Mouse (Mus musculus): Measurements from ENCODE around the gene Ccdc171.
"Not testable (repeated sequence)": the region's sequence is repeated elsewhere in the genome, so short reads cannot be mapped to it uniquely, and the experiment has no call there.

Gene Ccdc171

DNA sequence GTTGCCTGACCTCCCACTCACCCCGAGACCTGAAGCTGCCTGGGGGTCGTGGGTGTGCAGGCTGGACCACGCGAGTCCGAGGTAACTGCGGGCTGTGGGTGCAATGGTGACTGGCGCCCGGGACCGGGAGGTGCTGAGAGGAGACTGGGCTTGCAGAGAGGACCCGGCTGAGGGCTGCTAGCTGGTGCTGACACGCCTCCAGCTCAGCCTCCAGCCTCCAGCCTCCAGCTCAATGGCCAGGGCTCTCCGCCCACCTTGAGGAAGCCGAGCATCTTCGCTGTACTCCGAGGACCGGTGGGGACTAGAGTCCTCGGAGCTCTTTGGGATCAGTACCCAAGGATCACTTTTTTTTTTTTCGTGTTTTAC, 328 bp downstream of the Ccdc171 start:
- no peak for DNase-seq (ENCODE audit: low spot score in 2 of 2)

GRCm38 (mm10) chr4:83526270-83526987, 1.1 kb downstream of the Ccdc171 start:
- peak in 1 of 2 experiments; percentile 25 for DNase-seq (ENCODE audit: low spot score in 2 of 2)

GRCm38 (mm10) chr4:83526988-83527334, 1.6 kb downstream of the Ccdc171 start:
- no peak for DNase-seq (ENCODE audit: low spot score in 2 of 2)

DNA sequence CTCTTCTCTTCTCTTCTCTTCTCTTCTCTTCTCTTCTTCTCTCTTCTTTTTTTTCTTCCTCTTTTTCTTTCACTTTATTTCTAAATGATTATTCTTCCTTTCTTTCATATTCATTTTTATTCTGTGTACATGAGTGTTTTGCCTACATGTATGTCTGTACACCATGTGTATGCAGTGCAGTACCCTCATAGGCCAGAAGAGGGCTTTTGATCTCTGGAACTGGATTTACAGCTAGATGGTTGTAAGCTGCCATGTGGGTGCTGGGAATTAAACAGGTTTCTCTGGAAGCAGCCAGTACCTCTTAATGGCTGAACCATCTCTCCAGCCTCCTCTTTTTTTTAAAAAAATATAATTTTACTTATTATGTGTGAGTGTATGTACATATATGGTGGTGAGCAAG, 2.6 kb downstream of the Ccdc171 start:
- peak in 1 of 2 experiments; percentile 28 for DNase-seq (ENCODE audit: low spot score in 2 of 2)

- DNase-seq (ENCODE audit: low spot score in 2 of 2), result not testable (repeated sequence)
Observed at GRCm38 (mm10) chr4:83530060-83530459, 4.7 kb downstream of the Ccdc171 start.

DNA sequence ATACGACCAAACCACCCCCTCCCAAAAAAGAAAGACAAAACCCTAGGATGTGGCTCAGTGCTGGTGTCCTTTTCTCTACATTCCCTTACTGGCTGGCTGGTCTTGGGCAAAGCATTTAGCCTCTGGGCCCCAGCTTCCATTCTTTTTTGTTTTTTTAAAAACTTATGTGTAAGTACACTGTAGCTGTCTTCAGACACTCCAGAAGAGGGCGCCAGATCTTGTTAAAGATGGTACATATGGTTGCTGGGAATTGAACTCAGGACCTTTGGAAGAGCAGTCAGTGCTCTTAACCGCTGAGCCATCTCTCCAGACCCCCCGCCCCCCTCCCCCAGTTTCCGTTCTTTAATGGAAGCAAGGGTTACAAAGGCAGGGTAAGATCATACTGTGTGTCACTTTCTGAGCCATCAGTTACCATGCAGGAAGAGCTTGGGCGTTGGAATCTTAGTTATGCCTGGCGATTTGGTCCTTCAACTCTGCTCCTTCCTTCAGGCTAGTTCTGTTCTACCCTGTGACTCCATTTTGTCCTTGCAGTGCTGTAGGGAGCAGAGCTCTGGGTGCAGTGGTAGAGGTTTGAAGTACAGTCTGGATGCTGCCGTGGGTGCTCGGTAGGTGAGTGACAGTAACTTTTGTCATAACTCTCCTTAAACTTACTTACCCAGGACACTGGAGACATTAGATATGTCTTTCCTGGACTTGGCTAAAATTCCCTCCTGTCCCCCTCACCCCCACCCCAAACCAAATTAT, 8.0 kb downstream of the Ccdc171 start:
- DNase-seq (ENCODE audit: low spot score in 2 of 2), result no peak

- DNase-seq (ENCODE audit: low spot score in 2 of 2), result no peak
Observed at GRCm38 (mm10) chr4:83534024-83534423, 8.7 kb downstream of the Ccdc171 start.

DNA sequence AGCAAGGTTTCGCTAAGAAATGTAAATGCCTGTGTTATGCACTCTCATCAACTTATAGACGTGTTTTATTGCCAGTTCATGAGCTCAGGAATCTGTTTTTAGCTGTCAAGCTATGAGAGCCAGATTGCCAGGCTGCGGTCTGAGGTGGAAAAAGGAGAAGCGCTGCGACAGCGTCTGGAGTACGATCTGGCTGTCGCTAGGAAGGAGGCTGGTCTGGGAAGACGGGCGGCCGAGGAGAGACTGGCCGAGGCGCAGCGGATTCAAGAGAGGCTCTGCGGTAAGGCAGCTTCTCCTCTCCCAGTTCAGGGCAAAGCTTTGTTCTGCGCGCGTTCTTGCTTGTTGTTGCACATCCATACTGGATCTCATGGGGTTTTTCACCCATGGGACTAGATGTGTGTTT, 24.2 kb downstream of the Ccdc171 start:
- peak; percentile 61 for DNase-seq (ENCODE audit: low spot score in 2 of 2)

- DNase-seq (ENCODE audit: low spot score in 2 of 2), result peak in 1 of 2 experiments; percentile 37
Observed at GRCm38 (mm10) chr4:83567190-83568113, 42.1 kb downstream of the Ccdc171 start.

- peak in 1 of 2 experiments; percentile 24 for DNase-seq (ENCODE audit: low spot score in 2 of 2)
Observed at GRCm38 (mm10) chr4:83568145-83568544, 42.8 kb downstream of the Ccdc171 start.

DNA sequence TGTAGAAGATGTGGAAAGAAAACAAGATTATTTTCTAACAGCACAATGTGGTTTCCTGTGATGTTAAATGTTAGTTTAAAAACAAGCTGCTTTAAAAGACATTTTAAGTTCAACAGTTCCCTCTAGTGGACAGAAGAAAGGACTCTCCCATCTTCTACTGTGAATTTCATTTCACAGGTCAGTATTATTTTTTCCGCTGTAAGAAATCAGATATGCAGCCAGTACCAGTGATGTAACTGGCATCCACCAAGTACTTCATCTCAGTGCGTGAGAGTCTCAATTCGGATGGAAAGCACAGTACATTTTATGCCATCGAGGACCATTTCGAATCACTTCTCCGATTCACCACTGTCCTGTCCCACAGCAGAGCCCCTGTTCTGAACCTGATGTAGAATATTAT, 45.2 kb downstream of the Ccdc171 start:
- no peak for DNase-seq (ENCODE audit: low spot score in 2 of 2)

- DNase-seq (ENCODE audit: low spot score in 2 of 2), result no peak
Observed at GRCm38 (mm10) chr4:83571033-83571432, 45.7 kb downstream of the Ccdc171 start.

DNA sequence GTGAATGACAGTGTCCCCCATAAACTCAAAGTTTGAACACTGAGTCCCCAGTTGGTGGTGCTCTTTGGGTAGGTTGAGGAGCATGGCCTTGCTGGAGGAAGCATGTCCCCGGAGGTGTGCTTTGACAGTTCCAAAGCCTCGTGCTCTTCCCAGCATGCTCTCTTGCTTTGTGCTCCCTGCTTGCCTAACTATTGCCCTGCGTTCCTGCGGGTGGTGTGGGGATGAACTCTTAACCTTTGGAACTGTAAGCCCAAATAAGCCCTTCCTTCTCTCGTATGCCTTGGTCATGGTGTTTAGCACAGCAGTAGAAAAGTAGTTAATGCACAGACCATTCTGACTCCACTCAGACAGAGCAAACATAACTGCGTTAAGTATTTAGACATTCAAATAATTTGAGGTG, 47.2 kb downstream of the Ccdc171 start:
- DNase-seq (ENCODE audit: low spot score in 2 of 2), result no peak

GRCm38 (mm10) chr4:83576315-83576714, 51.0 kb downstream of the Ccdc171 start:
- DNase-seq (ENCODE audit: low spot score in 2 of 2), result no peak

- DNase-seq (ENCODE audit: low spot score in 2 of 2), result no peak
Observed at GRCm38 (mm10) chr4:83580157-83580556, 54.8 kb downstream of the Ccdc171 start.

DNA sequence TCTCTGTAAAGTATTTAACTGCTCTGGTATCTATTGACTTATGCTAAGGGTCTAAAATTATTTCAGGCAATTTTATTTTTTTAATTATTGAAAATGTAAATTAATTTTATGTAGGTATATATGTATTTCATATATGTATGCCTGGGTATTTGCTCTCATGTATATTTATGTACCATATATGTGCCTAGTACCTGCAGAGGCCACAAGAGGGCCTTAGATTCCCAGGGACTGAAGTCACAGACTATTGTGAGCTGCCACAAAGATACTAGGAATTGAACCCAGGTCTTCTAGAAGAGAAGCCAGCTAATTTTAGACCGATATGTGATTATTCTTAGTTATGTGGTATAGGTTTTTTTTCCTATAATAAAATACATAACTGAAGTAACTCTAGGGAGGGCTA, 62.2 kb downstream of the Ccdc171 start:
- no peak for DNase-seq (ENCODE audit: low spot score in 2 of 2)

DNA sequence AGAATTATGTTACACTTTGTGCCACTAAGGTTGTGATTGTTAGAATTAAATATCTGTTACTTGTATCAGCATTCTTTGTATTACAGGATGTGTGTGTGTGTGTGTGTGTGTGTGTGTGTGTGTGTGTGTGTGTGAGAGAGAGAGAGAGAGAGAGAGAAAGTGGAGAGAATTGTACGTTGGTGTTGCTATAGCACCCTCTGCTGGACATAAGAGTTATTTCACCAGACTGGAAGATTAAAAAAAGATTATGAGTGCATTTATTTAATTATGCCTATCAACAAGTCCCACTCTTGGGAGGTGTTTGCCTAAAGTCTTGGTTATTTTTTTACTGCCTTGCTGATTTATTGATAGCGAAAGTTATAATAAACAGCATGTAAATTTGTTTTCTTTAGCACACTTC, 71.1 kb downstream of the Ccdc171 start:
- DNase-seq (ENCODE audit: low spot score in 2 of 2), result no peak

DNA sequence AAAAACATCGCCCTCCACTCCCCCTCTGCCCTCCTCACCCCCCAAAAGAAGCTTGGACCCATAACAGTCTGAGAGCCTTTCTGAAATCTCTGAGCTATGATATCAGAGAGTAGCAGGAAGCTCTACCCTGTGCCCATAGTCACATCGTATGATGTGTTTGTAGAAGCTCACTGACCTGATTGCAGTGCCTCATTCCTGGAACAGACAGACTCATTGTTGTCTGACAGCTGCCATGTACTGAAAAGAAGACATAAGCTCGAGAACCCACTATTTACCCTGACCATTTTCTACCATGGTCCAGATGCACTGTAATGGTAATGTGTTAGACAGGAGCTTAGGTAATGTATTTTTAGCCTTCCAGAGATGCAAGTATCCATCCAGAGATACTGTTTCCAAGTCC, 85.8 kb downstream of the Ccdc171 start:
- DNase-seq (ENCODE audit: low spot score in 2 of 2), result no peak

- DNase-seq (ENCODE audit: low spot score in 2 of 2), result not testable (repeated sequence)
Observed at GRCm38 (mm10) chr4:83623021-83623711, 97.8 kb downstream of the Ccdc171 start.

DNA sequence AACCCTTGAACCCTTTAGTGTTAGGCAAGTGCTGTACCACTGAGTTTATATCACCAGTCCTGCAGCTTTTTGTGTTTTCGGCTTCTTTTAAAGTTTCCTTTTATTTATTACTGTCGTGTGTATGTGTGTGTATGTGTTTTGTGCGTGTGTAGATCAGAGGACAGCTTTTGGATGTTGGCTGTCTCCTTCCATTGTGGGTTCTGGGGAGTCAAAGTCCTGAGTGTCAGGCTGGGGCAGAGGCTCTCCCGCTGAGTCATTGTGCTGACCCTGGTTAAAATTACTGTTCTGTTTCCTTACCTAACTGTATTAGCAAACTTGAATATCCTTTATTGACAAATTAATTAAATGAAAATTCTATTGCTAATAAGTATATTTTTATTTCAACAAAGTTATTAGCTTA, 98.4 kb downstream of the Ccdc171 start:
- DNase-seq (ENCODE audit: low spot score in 2 of 2), result no peak

GRCm38 (mm10) chr4:83651453-83651852, 126.1 kb downstream of the Ccdc171 start:
- no peak for DNase-seq (ENCODE audit: low spot score in 2 of 2)

- no peak for DNase-seq (ENCODE audit: low spot score in 2 of 2)
Observed at GRCm38 (mm10) chr4:83655396-83655795, 130.1 kb downstream of the Ccdc171 start.

Measured in right cerebral cortex, postnatal 10 days (tissue).